Mouse (Mus musculus) lung, postnatal 10 days (tissue): ENCODE measurements around the gene Fgf11.

Experiments used
- DNase-seq: peaks from one replicate; pipeline ENCODE4 v3.0.0; 2021

Fgf11 gene

DNA sequence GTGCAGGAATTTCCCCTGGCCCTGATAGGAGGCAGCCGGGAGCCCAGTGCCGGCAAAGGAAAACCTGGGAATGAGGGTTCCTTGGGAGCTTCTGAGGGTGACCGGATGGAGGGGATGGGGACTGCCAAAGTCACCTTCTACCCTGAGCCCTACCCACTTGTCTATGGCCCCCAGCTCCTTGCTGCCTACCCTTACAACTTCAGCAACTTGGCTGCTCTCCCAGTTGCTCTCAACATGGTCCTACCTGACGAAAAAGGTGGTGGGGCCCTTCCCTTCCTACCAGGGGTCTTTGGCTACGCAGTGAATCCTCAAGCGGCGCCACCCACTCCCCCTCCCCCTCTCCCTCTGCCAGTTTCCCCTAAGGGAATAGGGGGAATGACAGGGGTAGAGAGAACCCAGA, 22.7 kb downstream of the Fgf11 start:
- no peak for DNase-seq

DNA sequence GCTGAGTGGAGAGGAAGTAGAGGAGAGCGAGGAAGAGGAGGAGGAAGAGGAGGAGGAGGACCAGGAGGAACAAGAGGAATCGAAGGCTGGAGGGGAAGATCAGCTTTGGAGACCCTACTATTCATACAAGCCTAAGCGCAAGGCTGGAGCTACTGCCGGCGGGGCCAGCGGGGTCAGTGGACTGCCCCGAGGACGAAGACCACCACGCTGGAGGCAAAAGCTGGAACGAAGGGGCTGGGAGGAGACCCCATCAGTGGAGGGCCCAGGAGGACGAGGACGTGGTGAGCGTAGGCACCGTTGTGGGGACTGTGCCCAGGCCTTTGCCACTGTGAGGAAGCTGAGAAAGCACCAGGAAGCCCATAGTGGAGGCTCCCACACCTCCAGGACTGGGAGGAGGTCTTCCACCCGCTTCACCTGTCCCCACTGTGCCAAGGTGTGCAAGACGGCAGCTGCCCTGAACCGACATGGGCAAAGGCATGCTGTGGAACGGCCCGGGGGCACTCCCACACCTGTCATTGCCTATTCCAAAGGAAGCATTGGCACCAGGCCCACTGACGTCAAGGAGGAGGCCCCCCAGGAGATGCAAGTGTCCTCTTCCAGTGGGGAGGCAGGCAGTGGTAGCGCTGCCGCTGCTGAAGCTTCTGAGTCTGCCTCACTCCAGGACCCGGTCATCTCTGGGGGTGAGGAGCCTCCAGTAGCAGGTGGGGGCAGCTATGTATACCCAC, 23.2 kb downstream of the Fgf11 start:
- no peak for DNase-seq

DNA sequence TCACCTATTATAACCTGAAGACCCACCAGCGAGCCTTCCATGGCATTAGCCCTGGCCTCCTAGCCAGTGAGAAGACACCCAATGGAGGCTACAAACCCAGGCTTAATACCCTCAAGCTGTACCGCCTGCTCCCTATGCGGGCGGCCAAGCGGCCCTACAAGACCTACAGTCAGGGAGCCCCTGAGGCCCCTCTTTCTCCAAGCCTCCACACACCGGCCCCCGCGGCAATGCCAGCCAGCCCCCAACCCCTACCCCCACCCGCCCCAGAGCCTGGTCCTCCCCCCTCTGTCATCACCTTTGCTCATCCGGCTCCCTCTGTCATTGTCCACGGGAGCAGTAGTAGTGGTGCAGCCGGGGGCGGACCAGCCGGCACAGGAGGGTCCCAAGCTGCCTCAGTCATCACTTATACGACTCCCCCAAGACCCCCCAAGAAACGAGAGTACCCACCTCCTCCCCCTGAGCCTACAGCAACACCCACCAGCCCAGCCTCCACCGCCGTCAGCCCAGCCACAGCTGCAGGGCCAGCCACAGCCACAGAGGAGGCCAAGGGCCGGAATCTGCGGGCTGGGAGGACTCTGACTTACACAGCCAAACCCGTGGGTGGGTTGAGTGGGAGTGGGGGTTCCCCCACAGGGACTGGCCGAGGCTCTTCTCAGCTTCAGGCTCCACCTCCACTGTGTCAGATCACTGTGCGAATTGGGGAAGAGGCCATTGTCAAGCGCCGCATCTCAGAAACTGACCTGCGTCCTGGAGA, 24.0 kb downstream of the Fgf11 start:
- DNase-seq = no peak

DNA sequence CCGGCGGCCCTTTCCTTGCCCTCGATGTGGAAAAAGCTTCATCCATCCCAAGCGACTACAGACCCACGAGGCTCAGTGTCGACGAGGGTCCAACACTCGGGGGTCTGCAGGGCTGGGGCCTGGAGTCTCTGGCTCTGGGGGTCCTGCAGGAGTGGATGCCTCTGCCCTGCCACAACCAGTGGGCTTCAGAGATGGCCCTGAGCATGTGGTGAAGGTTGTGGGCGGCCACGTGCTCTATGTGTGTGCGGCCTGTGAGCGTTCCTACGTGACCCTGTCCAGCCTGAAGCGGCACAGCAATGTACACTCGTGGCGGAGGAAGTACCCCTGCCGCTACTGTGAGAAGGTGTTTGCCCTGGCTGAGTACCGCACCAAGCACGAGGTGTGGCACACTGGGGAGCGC, 25.2 kb downstream of the Fgf11 start:
- no peak for DNase-seq

DNA sequence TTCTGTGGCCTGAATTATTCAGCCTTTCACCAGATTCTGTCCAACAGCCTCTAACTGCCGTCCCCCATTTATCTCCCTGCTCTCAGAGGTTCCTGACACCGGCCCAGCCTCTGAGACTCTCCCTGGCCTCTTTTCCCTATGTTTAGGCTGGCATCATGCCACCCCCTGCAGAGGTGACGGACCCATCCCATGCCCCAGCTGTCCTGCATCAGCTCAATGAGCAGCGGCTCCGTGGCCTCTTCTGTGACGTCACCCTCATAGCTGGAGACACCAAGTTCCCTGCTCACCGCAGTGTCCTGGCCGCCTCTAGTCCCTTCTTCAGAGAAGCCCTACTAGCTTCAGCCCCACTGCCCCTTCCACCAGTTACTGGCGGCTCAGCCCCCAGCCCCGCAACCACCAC, 25.9 kb downstream of the Fgf11 start:
- no peak for DNase-seq

DNA sequence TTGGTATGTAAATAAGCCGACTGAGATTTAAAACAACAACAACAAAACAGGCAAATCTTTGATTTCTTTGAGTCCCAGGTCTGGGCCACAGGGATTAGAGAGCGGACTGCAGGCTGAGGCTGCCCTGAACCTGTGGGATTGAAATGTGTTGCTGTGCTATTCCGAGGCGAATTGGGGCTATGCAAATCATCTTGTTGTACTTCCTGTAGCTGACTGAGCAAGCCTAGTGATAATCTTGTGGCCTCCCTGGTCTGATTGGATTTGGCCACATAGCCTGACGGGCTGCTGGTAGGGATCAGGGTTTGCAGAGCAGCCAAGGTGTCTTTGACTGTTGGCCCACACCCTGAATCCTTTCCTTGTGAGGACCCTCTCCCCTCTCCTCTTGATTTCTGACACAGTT, 26.7 kb downstream of the Fgf11 start:
- no peak for DNase-seq

DNA sequence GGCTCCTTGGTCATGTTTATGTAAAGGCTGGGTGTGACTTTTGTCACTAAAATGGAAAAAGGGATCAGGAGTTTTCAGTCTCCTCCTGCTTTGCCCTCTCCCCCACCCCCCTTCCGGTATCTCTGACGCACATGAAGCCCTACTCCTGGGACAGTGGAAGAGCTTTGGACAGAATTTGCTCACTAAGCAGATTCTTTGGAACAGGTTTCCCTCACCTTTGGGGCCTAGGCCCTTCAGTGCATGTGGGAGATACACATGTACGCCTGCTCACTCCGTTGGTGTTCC, 34.1 kb downstream of the Fgf11 start:
- peak; percentile 68 for DNase-seq

DNA sequence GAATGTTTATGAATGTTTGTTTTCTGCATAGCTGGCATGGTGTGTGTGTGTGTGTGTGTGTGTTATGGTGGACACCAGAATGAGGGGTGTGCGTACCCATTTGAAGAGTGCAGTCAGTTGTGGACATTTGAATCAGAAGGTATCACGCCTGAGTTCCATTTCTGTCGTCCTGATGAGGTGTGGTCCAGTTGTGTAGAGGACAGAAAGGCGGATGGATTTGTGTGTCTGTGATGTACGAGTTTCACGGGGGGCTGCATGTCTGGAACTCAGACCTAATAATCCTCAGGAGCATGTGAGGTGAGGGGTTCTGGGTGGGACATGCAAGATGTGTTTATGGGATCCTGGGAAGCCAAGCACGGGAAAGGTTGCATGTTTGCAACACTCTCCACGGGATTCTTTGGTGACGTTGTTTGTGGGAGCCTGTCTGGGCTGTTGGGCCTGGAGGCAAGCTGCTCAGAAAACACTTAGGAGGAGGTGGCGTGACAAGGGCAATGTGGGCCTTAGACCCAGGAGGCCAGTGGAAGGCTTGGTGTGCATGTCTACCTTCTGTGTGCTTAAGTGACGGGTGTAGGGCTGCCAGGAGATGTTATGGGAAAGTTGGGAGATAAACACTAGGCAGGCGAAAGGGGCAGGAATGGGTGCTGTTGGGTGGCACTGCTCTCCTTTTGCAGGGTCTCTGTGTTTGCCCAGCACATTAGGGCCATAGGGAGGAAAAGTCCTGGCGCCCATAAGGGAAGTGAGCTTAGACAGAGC, 34.6 kb downstream of the Fgf11 start:
- DNase-seq = no peak

DNA sequence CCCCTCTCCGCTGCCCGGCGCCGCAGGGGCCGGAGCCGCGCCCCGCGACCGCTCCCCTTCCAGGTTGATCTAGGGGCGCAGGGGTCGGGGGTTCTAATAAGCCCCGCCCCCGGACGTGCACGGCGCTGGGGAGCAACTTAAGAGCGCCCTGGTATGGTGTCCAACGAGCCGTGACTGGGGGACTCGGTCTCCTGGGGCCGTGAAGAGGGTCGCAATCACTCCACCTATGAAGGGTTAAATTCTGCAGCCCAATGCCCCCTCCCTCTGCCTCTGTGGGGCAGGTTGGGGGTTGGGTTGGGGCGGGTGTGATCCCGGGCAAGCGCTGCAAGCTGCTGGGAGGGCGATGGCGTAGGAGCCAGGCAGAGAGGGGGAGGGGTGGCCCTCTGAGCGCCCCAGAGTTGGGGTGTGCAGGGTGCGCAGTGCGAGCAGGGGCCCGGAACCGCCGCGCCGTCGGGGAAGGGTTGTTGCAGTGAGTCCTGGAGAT, 35.5 kb downstream of the Fgf11 start:
- peak; percentile 86 for DNase-seq

DNA sequence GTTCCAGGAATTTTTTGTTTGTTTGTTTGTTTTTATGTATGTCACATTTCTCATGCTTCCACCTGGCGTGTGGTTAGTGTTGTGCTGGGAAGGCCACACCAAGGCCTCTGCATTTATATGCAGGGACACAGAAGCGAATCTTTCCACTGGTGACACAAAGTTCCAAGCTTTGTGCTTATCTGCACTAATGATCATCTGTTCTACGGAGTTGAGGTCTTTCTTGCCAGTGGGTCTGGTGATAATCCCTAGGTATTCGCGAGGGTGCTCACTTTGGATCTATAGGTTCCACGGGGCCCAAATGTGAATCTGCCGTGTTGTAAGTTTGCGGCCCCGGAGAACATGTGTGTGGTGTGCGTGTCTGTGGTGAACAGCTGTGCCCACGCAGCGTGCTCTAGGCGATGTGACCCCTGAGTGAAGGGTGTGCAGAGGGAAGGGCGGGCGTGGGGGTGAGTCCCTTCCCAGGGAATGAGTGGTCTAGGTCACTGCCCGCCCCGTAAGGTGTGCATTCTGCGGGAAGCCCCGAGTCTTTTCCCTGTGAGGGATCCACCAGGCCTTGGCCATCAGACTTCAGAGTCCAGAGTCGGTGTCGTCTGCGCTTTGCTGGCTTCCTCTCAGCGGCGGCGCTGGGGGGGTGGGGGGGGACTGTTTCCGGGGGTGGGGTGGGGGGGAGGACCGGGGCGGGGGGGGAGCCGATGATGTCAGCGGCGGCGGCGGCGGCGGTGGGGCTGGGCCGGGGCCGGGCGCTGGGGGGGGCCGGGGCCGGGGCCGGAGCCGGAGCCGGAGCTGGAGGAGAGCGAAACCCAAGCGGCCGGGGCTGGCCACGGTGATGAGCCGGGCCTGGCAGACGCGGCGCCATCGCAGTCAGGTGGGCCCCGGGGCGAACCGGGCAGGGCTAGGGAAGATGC, 36.2 kb downstream of the Fgf11 start, which contains the start of gene Zbtb4:
Gene Zbtb4, plus strand, starts transcription at position 692 of the 905 bp plus-strand sequence.
- DNase-seq = peak; percentile 59

DNA sequence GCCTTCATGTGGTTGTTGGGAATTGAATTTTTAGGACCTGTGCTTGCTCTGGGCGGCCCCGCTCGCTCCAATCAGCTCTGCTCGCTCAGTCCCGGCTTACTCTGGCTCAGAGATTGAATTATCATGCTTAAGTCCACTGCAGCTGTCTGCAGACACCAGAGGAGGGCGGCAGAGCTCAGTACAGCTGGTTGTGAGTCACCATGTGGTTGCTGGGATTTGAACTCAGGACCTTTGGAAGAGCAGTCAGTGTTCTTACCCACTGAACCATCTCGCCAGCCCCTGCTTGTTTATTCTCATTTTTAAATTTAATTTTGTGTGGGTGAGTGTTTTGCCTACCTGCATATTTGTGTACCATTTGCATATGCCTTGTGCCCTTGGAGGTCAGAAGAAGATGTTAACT, 38.1 kb downstream of the Fgf11 start:
- DNase-seq = no peak

DNA sequence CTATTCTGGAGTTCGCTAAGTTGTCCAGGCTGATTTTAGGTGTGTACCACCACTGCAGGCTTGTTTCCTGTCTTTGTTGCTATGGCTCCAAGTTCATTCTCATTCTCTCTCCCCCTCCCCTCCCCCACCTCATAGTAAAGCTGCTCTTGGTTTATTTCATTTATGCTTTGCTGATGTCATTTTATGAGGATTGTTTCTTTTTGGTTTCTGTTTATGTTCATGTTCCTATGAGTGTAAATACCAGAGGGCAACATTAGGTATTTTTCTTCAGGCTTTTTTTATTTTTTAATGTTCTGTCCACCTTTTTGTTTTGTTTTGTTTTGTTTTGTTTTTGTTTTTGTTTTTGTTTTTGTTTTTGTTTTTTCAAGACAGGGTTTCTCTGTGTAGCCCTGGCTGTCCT, 39.8 kb downstream of the Fgf11 start, which contains the start of gene Slc35g3:
Gene Slc35g3, minus strand, starts transcription at position 101 of the 400 bp plus-strand sequence.
- DNase-seq = no peak

DNA sequence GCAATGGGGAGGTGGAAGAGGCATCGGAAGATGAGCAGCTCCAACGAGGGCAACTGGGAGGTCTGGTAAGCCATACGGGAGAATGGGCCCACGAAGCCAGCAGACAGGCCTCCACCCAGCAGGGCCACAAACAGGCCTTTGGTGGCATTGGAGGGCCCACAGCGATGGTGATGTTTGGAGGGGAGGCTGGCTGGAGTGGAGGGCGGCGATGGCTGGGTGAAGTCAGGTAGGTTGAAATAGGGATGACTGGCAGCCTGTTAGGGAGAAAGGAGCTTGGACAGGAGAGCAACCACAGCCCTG, 40.8 kb downstream of the Fgf11 start:
- no peak for DNase-seq

DNA sequence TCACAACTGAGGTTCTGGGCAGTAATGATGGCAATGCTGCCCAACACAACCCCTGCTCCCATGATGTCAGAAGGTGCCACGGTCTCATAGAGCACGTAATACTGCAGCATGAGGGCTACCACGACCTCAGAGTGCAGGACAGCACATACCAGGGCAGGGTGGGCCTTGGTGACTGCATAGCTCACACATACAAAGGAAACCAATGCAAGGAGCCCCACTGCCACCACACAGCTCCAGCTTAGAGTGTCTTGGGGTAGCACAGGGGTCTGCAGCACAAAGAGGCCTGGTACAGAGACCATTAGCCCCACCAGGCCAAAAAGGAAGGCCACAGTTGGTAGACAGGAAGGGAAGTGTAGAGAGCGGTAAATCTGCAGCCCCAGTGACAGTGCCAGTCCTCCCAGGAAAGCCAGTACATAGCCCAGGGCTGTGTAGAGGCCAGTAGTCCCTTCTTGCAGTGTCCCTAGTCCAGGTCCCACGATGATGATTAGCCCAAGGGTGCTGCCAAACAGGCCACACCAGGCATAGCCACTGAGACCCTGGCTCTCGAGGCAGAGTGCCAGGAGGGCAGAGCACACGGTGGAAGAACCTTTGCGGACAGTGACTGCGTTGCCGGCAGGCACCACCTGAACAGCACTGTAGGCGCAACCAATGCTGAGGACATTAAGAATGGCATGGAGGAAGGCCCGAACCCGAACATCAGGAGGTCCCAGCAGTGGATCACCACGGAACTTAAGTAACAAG, 41.3 kb downstream of the Fgf11 start:
- DNase-seq = no peak

DNA sequence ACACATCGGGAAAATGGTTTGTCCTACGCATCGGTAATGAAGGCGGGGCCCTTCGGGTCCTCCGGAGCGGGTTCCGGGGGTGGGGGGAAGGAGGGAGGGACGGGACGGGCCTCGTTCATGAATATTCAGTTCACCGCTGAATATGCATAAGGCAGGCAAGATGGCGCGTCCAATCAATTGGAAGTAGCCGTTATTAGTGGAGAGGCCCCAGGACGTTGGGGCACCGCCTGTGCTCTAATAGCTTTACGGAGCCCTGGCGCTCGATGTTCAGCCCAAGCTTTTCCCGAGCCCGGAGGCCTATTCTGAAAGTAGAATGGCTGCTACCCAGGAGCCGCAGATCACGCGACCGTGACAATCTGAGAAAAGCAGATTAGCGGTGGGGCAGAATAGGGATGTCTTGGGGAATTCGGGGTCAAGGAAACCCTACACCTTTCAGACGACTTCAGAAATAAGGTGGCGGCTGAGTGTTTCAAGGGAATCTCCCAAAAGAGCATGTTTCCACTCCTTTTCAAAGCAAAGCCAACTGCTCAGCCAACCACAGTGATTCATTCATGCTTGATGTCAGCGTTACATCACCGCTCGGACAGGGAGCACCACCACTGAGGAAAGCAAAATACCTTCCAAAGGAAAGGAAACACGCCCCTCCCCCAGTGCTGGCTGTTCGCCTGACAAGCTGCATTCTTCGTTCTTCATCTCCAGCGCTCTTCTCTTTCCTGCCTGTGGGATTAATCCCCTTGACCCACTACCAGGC, 42.5 kb downstream of the Fgf11 start:
- DNase-seq = peak; percentile 92

DNA sequence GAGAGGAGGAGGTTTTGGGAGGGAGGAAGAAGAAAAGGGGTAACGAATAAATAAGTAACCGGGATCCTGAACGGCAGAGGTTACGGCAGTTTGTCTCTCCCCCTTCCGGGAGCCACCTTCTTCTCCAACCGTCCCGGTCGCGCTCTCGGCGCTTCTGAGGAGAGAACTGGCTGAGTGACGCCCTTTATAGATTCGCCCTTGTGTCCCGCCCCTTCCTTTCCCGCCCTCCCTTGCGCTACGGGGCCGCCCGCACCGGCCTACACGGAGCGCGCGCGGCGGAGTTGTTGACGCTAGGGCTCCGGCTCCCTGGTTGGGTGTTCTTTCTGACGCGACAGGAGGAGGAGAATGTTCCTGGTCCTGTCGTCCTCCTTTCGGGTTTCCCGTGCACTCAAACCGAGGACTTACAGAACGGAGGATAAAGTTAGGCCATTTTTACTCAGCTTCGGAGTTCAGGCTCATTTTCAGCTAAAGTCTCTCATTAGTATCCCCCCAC, 43.1 kb downstream of the Fgf11 start, which contains the start of gene Polr2a:
Gene Polr2a, minus strand, starts transcription at position 160 of the 493 bp plus-strand sequence.
- peak; percentile 98 for DNase-seq

DNA sequence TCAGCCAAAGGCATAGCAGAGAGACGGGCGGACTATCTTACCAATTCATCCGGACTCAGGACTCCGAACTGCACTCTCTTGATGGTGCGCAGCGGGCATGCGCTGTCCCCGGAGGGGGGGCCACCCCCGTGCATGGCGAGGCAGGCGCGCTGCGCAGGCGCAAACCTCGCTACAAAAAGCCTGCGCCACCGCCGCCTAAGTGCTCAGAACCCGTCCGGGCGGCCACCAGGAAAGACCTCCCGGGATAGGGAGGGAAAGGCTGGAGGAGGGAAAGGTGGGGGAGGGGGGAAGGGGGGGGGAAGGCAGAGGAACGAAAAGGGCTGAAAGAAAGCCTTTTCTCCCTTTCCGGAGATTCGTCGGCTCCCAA, 43.6 kb downstream of the Fgf11 start:
- peak; percentile 97 for DNase-seq

DNA sequence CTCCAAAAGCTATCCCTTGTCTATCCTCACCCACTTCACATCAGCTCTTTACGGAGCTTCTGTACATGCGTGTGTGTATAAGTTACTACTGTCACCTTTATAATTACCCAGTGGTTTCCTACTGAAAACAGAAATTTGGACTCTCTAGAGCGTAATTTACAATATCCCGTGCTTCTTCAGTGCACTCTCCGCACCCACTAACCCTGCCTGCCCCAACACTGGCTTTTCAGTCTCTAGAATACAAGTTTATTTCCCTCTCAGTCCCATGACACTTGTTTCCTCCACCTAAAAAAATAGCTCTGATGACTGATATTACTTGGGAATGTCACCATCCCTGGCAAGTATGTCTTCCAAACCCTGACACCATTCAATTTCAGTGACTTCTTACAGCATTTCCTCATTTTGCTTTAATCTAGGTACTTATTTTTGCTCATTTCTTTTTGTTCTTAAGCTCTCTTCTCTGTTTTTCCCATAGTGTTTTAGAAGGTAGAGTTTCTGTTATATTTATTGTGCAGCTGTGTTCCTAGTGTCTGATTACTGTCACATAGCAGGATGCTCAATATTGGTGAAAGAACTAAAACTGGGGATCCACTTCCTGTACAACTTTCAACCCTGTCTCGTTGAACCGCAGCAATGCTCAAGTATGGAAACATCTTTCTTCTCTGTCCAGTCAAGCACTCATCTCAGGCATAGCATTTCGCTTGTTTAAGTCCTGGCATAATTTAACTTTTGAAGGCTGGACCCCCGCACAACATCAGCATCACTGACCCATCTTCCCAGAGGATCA, 44.2 kb downstream of the Fgf11 start:
- DNase-seq = no peak

DNA sequence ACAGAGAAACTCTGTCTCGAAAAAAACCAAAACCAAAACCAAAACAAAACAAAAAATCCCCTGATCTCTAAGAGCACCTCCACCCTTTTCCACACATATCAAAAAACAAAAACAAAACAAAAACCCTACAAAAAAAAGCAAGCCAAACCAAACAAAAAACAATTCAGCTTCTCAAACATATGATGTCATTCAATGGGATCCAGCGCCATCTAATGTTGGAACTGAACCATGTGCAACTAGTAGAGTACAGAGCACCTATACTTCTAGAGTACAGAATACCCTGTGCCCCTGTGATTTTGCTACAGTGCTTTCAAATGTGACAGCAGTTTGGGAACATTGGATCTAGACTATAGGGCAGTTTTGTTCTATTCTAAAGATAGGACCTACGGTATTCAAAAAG, 47.0 kb downstream of the Fgf11 start:
- DNase-seq = peak; percentile 77

DNA sequence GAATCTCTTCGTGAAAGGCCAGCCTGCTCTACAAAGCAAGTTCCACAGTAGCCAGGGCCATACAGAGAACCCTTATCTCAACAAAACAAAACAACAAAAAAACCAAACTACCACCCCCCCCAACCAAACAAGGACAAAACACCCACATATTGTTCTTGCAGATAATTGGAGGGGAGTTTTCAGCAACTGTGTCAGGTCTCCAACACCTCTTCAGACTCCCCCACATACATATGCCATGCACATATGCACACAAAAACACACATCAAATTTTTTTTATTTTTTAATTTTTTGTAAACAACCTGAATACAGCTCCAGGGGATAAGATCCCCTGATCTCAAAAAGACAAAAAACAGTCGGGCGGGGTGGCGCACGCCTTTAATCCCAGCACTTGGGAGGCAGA, 47.4 kb downstream of the Fgf11 start:
- DNase-seq = no peak
